ENCODE assay signal across 10 mouse cellular contexts in the genomic region with DNA sequence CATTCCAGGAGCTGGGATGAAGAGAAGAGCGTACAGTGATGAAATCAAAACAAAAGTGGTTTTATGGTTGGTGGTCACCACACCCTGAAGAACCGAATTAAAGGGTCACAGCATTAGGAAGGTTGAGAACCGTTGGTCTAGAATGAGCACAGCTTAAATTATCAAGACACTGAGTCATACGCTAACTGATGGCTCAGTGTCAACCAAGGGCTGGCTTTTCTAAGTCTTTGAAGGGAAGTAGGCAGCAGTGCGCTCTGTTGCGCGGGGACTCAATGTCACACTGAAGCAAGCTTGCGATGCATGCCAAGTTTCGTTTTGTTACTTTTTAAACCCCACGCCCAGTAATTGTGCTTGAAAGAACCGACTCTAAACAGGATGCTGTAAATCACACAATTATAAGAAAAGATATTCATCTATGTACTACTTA.
DNase-seq lines count a peak whose midpoint lies in the region; ATAC-seq and TF ChIP-seq lines count a peak whose summit lies in the region.
"Had no signal": no experiment of that assay in that cellular context is flagged by ENCODE, and none has a peak within 500 bp of the region (broad histone marks: within the 10 kb centered on the region; RNA-seq: fewer than 3 reads in every experiment).

No protein-coding gene starts in this region.

- no peak for TF ChIP-seq CTCF in gastrocnemius, adult 2 months (IDR thresholded peaks at IDR 0.05)
- TF ChIP-seq CTCF in C2C12 (IDR thresholded peaks at IDR 0.05; ENCODE audit: control insufficient read depth, insufficient read depth, insufficient read length): no peak

- peaks cover 1% of the 10 kb centered on the region for H3K36me3 ChIP-seq in C2C12 (ENCODE audit: control insufficient read depth, insufficient read depth)
- H3K36me3 ChIP-seq in lung, embryonic 15.5 days: no peaks in the 10 kb centered on the region
- H3K36me3 ChIP-seq: heart, embryonic 15.5 days had no signal

- peaks cover 64% of the 10 kb centered on the region for H3K79me2 ChIP-seq in C2C12 (ENCODE audit: control insufficient read depth, insufficient read depth)

- H3K9me3 ChIP-seq in lung, embryonic 15.5 days: no peaks in the 10 kb centered on the region
- H3K9me3 ChIP-seq: heart, embryonic 15.5 days had no signal

- 57% methylated on average over 11 of the region's 11 CpGs for WGBS in lung, embryonic 15.5 days

- H3K4me1 ChIP-seq in lung, embryonic 15.5 days: peaks cover 51% of the 10 kb centered on the region

- intact Hi-C loops in gastrocnemius, adult 2 months (cut with DNase I): no loop called here

- H3K4me2 ChIP-seq in lung, embryonic 15.5 days: no peak overlapping the region
- H3K4me2 ChIP-seq: heart, embryonic 15.5 days had no signal

- ATAC-seq in common myeloid progenitor, adult 5-6 weeks (replicated peaks; ENCODE audit: low read depth, poor library complexity, severe bottlenecking): peak; percentile 47; the same call in 1 of the 2 replicates
- no peak for ATAC-seq in lung, embryonic 15.5 days (ENCODE audit: borderline replicate concordance, extremely low read depth, low FRiP score, low TSS enrichment)

- peaks cover 13% of the 10 kb centered on the region for H3K79me3 ChIP-seq in C2C12 (ENCODE audit: low read depth)

- H3K9ac ChIP-seq in lung, embryonic 15.5 days: 0 out of 2 replicates have a peak overlapping the region, but pooled peaks have one; percentile 1
- H3K9ac ChIP-seq: heart, embryonic 15.5 days had no signal

- peak; percentile 55 for DNase-seq in gastrocnemius, adult 2 months
- no peak for DNase-seq in gastrocnemius, postnatal 25 days
- DNase-seq in urinary bladder, adult 18-20 months (ENCODE audit: low spot score in 2 of 2): no peak
- no peak for DNase-seq in spleen, adult 18-20 months
- DNase-seq in embryo, embryonic 10 days (ENCODE audit: low spot score): no peak

- H3ac ChIP-seq in C2C12 (ENCODE audit: control insufficient read depth, insufficient read length, low read depth): no peak overlapping the region

- no peaks in the 10 kb centered on the region for H3K27me3 ChIP-seq in C2C12 (ENCODE audit: control insufficient read depth, insufficient read depth, insufficient read length)
- H3K27me3 ChIP-seq in lung, embryonic 15.5 days: no peaks in the 10 kb centered on the region
- H3K27me3 ChIP-seq: heart, embryonic 15.5 days had no signal

- H3K27ac ChIP-seq in gastrocnemius, adult 2 months: peak overlapping the region; percentile 76
- H3K27ac ChIP-seq in lung, embryonic 15.5 days: peak overlapping the region; percentile 38
- H3K27ac ChIP-seq: heart, embryonic 15.5 days; macrophage had no signal

- peak overlapping the region; percentile 23 for H3K4me3 ChIP-seq in gastrocnemius, adult 2 months
- no peak overlapping the region for H3K4me3 ChIP-seq in C2C12 (ENCODE audit: insufficient read depth, poor library complexity, severe bottlenecking)
- H3K4me3 ChIP-seq in lung, embryonic 15.5 days: no peak overlapping the region
- H3K4me3 ChIP-seq: heart, embryonic 15.5 days had no signal

TF ChIP-seq in C2C12, 6 proteins besides CTCF, POLR2A, EP300 and RAD21:
- TF ChIP-seq MAX (IDR thresholded peaks at IDR 0.05) (peak; percentile 38), FOSL1 (IDR thresholded peaks at IDR 0.05; ENCODE audit: insufficient read depth, low read length, poor library complexity, severe bottlenecking) (peak; percentile 23), CEBPB (IDR thresholded peaks at IDR 0.05; ENCODE audit: low read depth) (peak; percentile 74), MYOD1 (IDR thresholded peaks at IDR 0.05; ENCODE audit: control insufficient read depth, insufficient read length, low read depth) (no peak), USF1 (IDR thresholded peaks at IDR 0.05; ENCODE audit: low read depth) (no peak), MYOG (IDR thresholded peaks at IDR 0.05; ENCODE audit: control insufficient read depth, extremely low read depth, insufficient read length) (no peak)
TF ChIP-seq in C2C12: peak in this region for 3.
